Mouse (Mus musculus) kidney, postnatal 10 days (tissue): ENCODE results near the gene Zcchc13.
A peak's percentile ranks its signal among the peaks of the same experiment; 100 is the strongest.
"Not testable (repeated sequence)": the region's sequence is repeated elsewhere in the genome, so short reads cannot be mapped to it uniquely, and the experiment has no call there.

Source experiments
- DNase-seq: peaks from one replicate; pipeline ENCODE4 v3.0.0; 2021; ENCODE audit warnings: mixed read lengths

The Zcchc13 gene

GRCm38 (mm10) chrX:103652048-103652447, 21.7 kb downstream of the Zcchc13 start:
- no peak for DNase-seq

GRCm38 (mm10) chrX:103653021-103653420, 22.6 kb downstream of the Zcchc13 start:
- DNase-seq, result peak; percentile 78

GRCm38 (mm10) chrX:103658985-103659384, 28.6 kb downstream of the Zcchc13 start:
- no peak for DNase-seq

GRCm38 (mm10) chrX:103664445-103664844, 34.1 kb downstream of the Zcchc13 start:
- DNase-seq, result not testable (repeated sequence)

DNA sequence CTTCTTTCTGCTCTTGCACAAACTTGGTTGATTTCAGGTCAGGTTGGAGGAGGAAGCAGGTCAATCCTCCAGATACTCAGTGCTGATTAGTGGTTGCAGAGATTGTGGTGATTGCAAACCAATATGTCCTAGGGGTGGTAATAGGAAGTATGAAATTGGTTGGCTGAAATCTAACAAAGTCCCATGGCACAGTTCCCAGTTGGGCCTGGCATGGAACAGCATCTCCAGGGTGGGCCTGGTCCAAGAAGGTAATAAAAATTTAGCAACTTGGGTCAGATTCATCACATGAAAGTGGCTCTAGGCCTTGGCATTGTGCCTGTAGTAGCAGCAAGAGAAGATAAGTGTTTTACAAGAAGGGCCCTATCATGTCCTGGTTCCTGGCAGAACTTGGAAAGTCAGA, 39.9 kb downstream of the Zcchc13 start:
- no peak for DNase-seq

- no peak for DNase-seq
These were observed 43.4 kb downstream of the Zcchc13 start for GRCm38 (mm10) chrX:103673761-103674160.

DNA sequence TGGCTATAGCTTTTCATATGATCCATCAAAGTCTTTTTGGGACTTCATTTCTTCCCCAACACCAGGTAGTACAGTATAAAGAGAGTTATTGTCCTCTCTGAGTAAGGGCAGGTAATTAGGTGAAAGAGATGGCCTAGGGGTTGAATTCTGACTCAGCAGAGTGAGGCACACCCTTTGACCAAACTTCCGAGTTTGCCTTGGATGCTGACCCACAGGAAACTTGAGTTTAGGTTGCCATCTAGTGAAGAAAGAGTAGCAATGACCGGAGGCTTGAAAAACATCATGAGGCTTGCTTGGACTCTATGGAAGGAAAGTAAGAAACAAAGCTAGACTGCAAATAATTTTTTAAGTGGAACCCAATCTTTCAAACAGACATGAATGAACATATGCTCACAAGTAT, 44.3 kb downstream of the Zcchc13 start:
- no peak for DNase-seq
